Mouse (Mus musculus): ENCODE results near the gene Spi1.

DNA sequence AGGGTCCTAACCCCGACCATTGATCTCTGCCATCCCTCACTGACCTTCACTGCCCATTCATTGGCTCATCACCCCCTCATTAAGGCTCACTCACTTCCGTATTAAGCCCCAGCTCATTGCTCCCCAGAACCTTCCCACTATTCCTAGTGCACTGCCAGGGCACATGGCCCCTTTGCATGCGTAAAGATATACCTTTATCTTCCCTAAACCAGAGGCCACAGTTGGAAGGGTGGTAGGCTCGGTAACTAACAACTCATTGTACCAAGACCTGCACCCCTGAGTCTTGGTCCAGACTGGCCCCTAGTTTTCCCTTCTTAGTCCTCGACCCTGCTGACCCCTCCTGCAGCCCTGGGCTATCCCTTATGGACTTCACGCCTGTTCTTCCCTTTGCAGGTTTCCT is 31.7 kb downstream of the Spi1 start:
- TF ChIP-seq CTCF (IDR thresholded peaks at IDR 0.05; ENCODE audit: borderline replicate concordance, insufficient read depth, low read depth, low read length) (no peak), POLR2A (IDR thresholded peaks at IDR 0.05; ENCODE audit: borderline replicate concordance, insufficient read depth, low read length) (no peak)
